Mouse (Mus musculus) left cerebral cortex, postnatal 10 days (tissue): Measurements from ENCODE around the gene Slk. TPM values are rescaled to one million over a fixed set of nuclear protein-coding genes. Genes with fewer than 3 reads are reported as not detected.
A peak's percentile ranks its signal among the peaks of the same experiment; 100 is the strongest.

Source experiments
- DNase-seq, 2 experiments: peaks; one replicate each; pipeline ENCODE4 v3.0.0; 2021 to 2022; ENCODE audit warnings: low spot score in 2 of 2, mixed read lengths in 1 of 2; ENCODE audit errors: extremely low spot score in 1 of 2
- intact Hi-C: fragments of 180-260 bp; cut with DNase I; formaldehyde crosslinking; loops from one replicate; pipeline ENCODE4 v1.15.1; 2025
- total RNA-seq, 2 experiments: library from RNA; stranded (reverse); gene quantifications; 2 replicates each; pipeline ENCODE4 v1.2.3; 2021

Slk gene
- total RNA-seq, 2 experiments from 2014 or later: 35.3 to 36.1 TPM

DNA sequence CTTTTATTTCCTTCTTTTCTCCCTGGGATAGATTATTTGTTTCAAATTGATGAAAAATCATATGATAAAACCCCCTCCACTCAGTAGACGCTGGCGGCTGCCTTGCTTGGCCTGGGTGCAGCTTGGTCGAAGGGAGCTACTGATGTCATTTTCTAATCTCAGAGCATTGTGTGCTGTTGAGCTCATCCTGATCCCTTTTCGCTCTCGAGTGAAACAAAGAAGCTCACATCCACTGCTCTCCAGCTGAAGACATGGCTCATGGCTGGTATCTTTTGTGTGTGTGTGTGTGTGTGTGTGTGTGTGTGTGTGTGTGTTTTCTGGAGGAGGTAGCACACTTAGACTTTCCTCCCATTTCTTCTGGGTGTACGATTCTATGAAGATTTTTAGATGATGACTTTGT is 66.1 kb downstream of the Slk start:
- intact Hi-C loops: no loop called here
- no peak for DNase-seq

GRCm38 (mm10) chr19:47646508-47647120 is 67.1 kb downstream of the Slk start:
- DNase-seq: no peak
- intact Hi-C loops: no loop called here

DNA sequence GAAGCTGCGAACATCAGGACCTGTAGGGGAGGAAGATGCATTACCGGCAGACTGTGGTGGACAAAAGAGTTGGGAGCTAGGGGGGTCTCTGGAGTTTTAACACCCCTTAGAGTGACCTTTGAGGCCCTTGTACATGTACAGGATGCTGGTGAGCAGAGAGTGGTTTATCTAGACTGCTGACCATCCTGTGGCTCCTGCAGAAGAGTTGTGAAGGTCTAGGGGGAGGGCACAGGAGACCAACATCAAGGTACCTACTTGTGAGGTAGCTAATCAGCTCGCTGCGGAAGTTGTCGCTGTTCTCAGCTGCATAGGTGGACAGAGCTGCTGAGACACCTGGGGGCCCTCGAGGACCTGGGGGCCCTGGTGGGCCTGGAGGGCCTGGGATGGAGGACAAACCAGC is 69.6 kb downstream of the Slk start:
- DNase-seq: no peak
- intact Hi-C loops: no loop called here

DNA sequence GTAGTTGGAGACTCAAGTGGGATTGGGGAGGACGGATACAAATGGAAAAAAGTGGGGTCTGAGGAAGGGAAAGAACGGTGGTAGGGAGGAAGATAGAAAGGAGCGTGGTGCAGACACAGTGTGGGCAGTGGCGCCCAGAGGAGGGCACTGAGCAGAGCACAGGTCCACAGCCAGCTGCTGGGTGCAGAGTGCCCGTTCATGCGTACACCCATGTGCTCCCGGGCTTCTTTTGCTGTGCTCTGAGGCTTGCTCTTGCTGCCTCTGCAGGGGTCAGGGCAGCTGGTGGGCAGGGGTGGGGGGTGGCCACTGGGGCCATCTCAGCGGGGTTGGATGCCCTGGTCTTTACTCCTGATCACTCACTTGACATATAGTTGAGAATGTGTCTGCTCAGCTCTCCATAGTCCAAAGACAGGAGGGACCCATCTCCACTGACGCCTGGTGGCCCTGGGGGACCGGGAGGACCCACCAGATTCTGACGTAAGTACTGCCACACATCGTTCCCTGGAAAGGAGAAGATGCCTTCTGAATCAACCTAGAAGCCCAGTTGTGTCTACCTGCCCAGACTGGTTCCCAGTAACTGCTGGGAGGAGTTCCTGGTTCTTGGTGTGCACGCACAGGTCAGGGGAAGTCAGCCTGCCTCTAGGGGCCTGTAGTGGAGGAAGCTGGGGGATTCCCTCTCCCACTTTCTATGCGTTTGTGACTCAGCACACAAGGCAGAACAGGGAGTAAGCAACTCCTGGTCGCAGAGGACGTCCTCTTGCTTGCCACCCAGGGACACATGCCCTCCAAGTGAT is 71.1 kb downstream of the Slk start:
- intact Hi-C loops: no loop called here
- no peak for DNase-seq

DNA sequence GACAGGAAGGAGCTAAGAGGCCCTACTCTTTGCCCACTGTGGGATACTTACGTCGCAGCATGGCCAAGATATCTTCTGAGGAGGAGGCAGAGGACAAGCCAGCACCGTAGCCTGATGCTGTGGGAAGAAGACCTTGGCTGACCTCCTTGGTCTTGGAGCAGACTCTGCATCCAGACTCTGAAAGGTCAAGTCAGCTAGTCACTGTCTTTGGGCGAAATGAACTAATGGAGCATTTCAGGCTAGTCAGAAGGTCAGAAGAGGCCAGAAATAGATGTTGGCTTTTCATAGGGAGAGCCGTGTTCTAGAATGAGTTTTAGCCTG is 71.6 kb downstream of the Slk start:
- no peak for DNase-seq
- intact Hi-C loops: no loop called here

DNA sequence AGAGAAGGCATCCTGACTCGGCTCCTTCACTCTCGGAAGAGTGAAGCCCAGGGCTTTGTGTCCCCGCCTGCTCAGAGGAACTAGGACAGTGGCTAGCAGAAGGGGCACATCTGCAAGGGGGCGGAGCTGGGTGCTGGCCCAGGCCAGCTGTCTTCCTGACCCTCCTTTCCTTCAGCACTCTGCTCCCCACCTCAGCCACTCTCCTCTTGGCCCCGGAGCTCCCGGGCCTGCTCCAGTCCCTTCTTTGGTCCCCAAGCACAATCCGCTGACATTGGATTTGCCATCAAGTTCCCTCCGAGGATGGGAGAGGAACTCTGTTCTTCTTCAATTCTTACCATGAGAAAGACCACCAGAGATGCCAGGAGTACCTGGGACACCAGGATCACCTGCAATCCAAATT is 72.8 kb downstream of the Slk start:
- no peak for DNase-seq
- intact Hi-C loops: no loop called here

GRCm38 (mm10) chr19:47653173-47653572 is 73.7 kb downstream of the Slk start:
- no peak for DNase-seq
- intact Hi-C loops: no loop called here

DNA sequence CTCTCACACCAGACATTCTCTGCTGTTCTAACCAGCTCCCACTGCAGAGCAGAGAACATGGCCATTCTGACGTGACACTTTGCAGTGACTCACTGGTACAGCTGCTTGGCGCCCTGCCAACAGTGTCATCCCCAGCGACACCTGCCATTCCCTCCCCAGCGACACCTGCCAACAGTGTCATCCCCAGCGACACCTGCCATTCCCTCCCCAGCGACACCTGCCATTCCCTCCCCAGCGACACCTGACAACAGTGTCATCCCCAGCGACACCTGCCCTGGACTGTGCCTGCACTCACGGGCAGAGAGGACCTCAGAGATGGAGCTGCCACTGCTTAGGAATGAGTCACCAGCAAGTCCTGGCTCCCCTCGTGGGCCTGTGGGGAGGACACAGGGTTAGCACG is 75.4 kb downstream of the Slk start:
- DNase-seq: peak in 1 of 2 experiments; percentile 60
- intact Hi-C loops: no loop called here

DNA sequence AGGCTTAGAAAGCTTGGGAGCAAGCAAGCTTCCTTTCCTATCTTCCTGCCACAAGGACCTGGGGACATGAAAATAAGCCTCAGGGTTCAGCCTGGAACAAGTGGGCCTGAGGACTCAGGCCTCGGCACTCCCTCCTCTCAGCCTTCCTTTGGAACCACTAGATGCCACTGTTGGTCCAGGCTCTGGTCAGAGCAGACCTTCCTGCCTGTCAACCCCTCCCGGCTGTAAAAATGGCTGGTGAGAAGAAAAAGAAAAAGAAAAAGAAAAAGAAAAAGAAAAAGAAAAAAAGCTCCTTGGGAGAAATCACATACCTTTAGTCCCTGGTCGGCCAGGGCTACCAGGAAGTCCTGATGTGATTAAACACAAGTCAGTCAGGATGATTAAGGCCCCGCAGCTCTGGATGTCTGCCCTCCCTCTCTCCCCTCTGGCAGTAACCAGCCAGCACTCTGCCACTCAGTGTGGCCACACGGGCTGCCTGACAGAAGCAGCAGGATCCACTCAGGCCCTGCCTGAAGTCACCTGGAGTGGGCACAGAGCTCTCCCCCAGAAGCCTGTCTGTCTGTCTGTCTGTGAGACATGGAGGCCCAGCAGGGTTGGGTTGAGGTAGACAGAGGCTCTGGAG is 79.5 kb downstream of the Slk start:
- intact Hi-C loops: loop anchor here (2.0 kb wide), 1 partner anchor 162 kb away; no protein-coding TSS in a partner anchor
- peak; percentile 63 to 68 for DNase-seq

- intact Hi-C loops: loop anchor here (2.0 kb wide), 1 partner anchor 161 kb away; no protein-coding TSS in a partner anchor
- peak in 1 of 2 experiments; percentile 11 for DNase-seq
These were observed 80.4 kb downstream of the Slk start for GRCm38 (mm10) chr19:47659765-47660408.

GRCm38 (mm10) chr19:47667601-47668000 is 88.1 kb downstream of the Slk start:
- no peak for DNase-seq
- intact Hi-C loops: no loop called here

DNA sequence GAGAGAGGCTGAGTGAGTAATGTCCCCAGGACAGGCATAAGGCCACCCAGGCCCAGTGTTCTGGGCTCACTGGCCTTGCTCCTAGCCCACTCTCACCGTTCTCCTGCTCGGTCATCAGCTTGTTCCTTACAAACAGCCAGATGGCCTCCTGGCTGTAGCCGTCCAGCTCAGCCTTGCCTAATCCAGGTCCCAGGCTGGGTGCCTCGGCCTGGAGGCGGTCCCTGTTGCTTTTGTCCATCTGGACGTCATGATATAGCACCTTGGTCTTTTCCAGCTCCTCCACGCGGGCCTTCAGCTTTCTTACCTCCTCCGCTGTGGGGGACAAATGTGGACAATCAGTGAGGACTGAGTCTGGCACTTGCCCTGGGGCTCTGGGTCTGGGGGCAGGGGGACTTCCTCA is 88.9 kb downstream of the Slk start:
- intact Hi-C loops: no loop called here
- no peak for DNase-seq

- peak in 1 of 2 experiments; percentile 46 for DNase-seq
- intact Hi-C loops: no loop called here
These were observed 94.9 kb downstream of the Slk start for GRCm38 (mm10) chr19:47674419-47674818.

DNA sequence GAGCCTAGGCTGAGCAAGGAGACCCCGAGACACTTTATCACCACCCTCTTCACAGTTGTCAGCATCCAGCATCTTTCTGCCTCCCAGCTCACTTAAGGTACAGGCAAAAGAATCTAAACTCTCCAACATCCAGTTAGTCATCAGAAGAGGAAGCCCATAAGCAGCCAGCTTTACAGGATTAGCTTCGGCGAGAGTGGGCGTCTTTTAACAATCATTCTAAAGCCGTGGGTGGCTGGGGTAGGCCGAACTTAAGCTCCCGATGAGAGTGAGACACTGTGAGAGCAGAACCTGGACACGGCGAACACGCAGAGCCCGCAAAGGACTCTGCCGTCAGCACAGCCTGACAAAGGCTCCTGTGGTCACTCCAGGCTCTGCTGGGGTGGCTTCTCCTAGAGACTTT is 99.2 kb downstream of the Slk start:
- intact Hi-C loops: no loop called here

DNA sequence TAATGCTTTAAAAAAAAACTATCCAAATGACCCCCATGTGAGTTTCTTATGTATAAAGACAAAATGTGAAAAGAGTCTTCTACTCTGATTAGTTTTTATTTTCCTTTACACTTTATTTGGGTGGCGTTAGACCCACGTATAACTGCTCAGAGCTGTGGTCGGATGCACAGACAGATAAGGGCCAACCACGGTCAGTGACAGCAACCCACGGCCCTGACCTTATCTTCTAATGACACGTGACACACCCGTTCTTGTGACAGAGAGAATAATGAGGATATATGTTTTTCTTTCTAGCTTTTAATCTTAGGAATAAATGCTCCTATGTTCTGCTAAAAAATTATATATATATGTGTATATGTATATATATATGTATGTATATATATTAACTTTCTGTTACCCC is 110.1 kb downstream of the Slk start:
- intact Hi-C loops: no loop called here
- no peak for DNase-seq

More for the DNA sequence above, 99.2 kb downstream of the Slk start:
- peak in 1 of 2 experiments; percentile 15 for DNase-seq

- intact Hi-C loops: no loop called here
- DNase-seq: no peak
These were observed 112.5 kb downstream of the Slk start, which contains the start of gene Col17a1 for GRCm38 (mm10) chr19:47691994-47692393. Col17a1 (minus strand) TSS chr19:47692094.
